Mouse (Mus musculus) MEL (cell line): ENCODE results near the gene Orm3. TPM values are rescaled to one million over a fixed set of nuclear protein-coding genes. Genes with fewer than 3 reads are reported as not detected.

Experiments
- DNase-seq: peaks from one replicate; pipeline ENCODE4 v3.0.0; 2011; ENCODE audit warnings: low read depth, low spot score
- H3K27ac ChIP-seq: 2 replicates; pipeline ENCODE4 v1.5.1; 2012; ENCODE audit warnings: low read depth, mild to moderate bottlenecking, control low read depth, low read length, moderate library complexity; ENCODE audit not compliant: control insufficient read depth
- H3K27me3 ChIP-seq, 2 experiments: fragments of 150-350 bp in 1 of 2; sonication (generic) in 1 of 2; 2 replicates each; pipeline ENCODE4 v1.6.1; 2012; ENCODE audit warnings: low read length in 2 of 2, mild to moderate bottlenecking in 2 of 2, improper control_type of control experiment in 1 of 2, moderate library complexity in 1 of 2; ENCODE audit not compliant: insufficient read depth in 2 of 2, control insufficient read depth in 1 of 2
- H3K36me3 ChIP-seq, 2 experiments: 2 replicates each; pipeline ENCODE4 v1.6.1; 2012 to 2014; ENCODE audit warnings: low read length in 2 of 2, improper control_type of control experiment in 1 of 2, inconsistent platforms in 1 of 2, mild to moderate bottlenecking in 1 of 2; ENCODE audit not compliant: insufficient read depth in 2 of 2, control insufficient read depth in 1 of 2
- H3K4me1 ChIP-seq, 2 experiments: fragments of 150-350 bp in 1 of 2; sonication (generic) in 1 of 2; 2 replicates each; pipeline ENCODE4 v1.6.1; 2012; ENCODE audit warnings: low read length in 2 of 2, improper control_type of control experiment in 1 of 2, mild to moderate bottlenecking in 1 of 2; ENCODE audit not compliant: insufficient read depth in 2 of 2, control insufficient read depth in 1 of 2
- H3K4me3 ChIP-seq, 2 experiments: fragments of 150-350 bp in 1 of 2; sonication (generic) in 1 of 2; 2 replicates each; pipeline ENCODE4 v1.5.1; 2012; ENCODE audit warnings: low read depth in 2 of 2, low read length in 2 of 2, mild to moderate bottlenecking in 2 of 2, moderate library complexity in 2 of 2, control low read depth in 1 of 2, improper control_type of control experiment in 1 of 2; ENCODE audit not compliant: control insufficient read depth in 1 of 2, insufficient read depth in 1 of 2
- H3K79me2 ChIP-seq: 2 replicates; pipeline ENCODE4 v1.6.1; 2012; ENCODE audit warnings: mild to moderate bottlenecking, low read length, moderate library complexity; ENCODE audit not compliant: control insufficient read depth, poor library complexity, insufficient read depth
- H3K9ac ChIP-seq: 2 replicates; pipeline ENCODE4 v1.6.1; 2012; ENCODE audit warnings: low read depth, mild to moderate bottlenecking, control low read depth, low read length, moderate library complexity; ENCODE audit not compliant: control insufficient read depth, poor library complexity, severe bottlenecking
- H3K9me3 ChIP-seq: fragments of 150-350 bp; sonication (generic); replicated peaks from 2 replicates; pipeline ENCODE4 v1.6.1; 2012; ENCODE audit warnings: mild to moderate bottlenecking, low read length, improper control_type of control experiment, moderate library complexity; ENCODE audit not compliant: insufficient read depth
- CHD1 ChIP-seq: IDR thresholded peaks from 2 replicates; pipeline ENCODE4 v1.6.1; 2012; ENCODE audit warnings: low read depth, mild to moderate bottlenecking, inconsistent platforms, low read length, improper control_type of control experiment
- CHD2 ChIP-seq: IDR thresholded peaks from 2 replicates; pipeline ENCODE4 v1.6.1; 2011; ENCODE audit warnings: low read length, improper control_type of control experiment
- E2F4 ChIP-seq: IDR thresholded peaks from 2 replicates; pipeline ENCODE4 v1.6.1; 2011; ENCODE audit warnings: low read depth, low read length, improper control_type of control experiment, borderline replicate concordance
- ELF1 ChIP-seq: IDR thresholded peaks from 2 replicates; pipeline ENCODE4 v1.6.1; 2014; ENCODE audit warnings: low read depth, mild to moderate bottlenecking, inconsistent platforms, low read length, improper control_type of control experiment, moderate library complexity
- ETS1 ChIP-seq: IDR thresholded peaks from 2 replicates; pipeline ENCODE4 v1.6.1; 2012; ENCODE audit warnings: low read depth, mild to moderate bottlenecking, inconsistent platforms, low read length, improper control_type of control experiment, moderate library complexity
- GATA1 ChIP-seq: IDR thresholded peaks from 2 replicates; pipeline ENCODE4 v1.6.1; 2011; ENCODE audit warnings: low read depth, low read length, improper control_type of control experiment
- JUND ChIP-seq: IDR thresholded peaks from 2 replicates; pipeline ENCODE4 v1.6.1; 2011; ENCODE audit warnings: low read depth, mild to moderate bottlenecking, improper control_type of control experiment, low read length
- KAT2A ChIP-seq: conservative IDR thresholded peaks from 2 replicates; pipeline ENCODE4 v1.6.1; 2012; ENCODE audit warnings: low read depth, low read length, improper control_type of control experiment, inconsistent platforms
- MAX ChIP-seq: IDR thresholded peaks from 2 replicates; pipeline ENCODE4 v1.6.1; 2011; ENCODE audit warnings: low read length, improper control_type of control experiment
- MEF2A ChIP-seq: IDR thresholded peaks from 2 replicates; pipeline ENCODE4 v1.6.1; 2014; ENCODE audit warnings: low read depth, mild to moderate bottlenecking, inconsistent platforms, low read length, improper control_type of control experiment; ENCODE audit not compliant: poor library complexity, insufficient replicate concordance, severe bottlenecking; ENCODE audit errors: extremely low read depth
- MYB ChIP-seq: IDR thresholded peaks from 2 replicates; pipeline ENCODE4 v1.6.1; 2011; ENCODE audit warnings: mild to moderate bottlenecking, low read depth, low read length, improper control_type of control experiment
- MYC ChIP-seq: IDR thresholded peaks from 2 replicates; pipeline ENCODE4 v1.6.1; 2011; ENCODE audit warnings: low read depth, mild to moderate bottlenecking, low read length, improper control_type of control experiment, moderate library complexity
- NELFE ChIP-seq: IDR thresholded peaks from 2 replicates; pipeline ENCODE4 v1.6.1; 2011; ENCODE audit warnings: low read depth, low read length, improper control_type of control experiment
- POLR2AphosphoS2 ChIP-seq: IDR thresholded peaks from 2 replicates; pipeline ENCODE4 v1.6.1; 2011; ENCODE audit warnings: low read length, improper control_type of control experiment
- POLR2AphosphoS5 ChIP-seq: IDR thresholded peaks from 2 replicates; pipeline ENCODE4 v1.6.1; 2012; ENCODE audit warnings: low read depth, borderline replicate concordance, mild to moderate bottlenecking, inconsistent platforms, low read length, moderate library complexity, mixed read lengths
- RAD21 ChIP-seq: IDR thresholded peaks from 2 replicates; pipeline ENCODE4 v1.6.1; 2011; ENCODE audit warnings: mild to moderate bottlenecking, low read depth, low read length, improper control_type of control experiment
- SIN3A ChIP-seq: IDR thresholded peaks from 2 replicates; pipeline ENCODE4 v1.6.1; 2012; ENCODE audit warnings: low read length, improper control_type of control experiment, inconsistent platforms
- SMC3 ChIP-seq: IDR thresholded peaks from 2 replicates; pipeline ENCODE4 v1.6.1; 2011; ENCODE audit warnings: low read depth, low read length, improper control_type of control experiment
- TAL1 ChIP-seq: IDR thresholded peaks from 2 replicates; pipeline ENCODE4 v1.6.1; 2012; ENCODE audit warnings: mild to moderate bottlenecking, inconsistent platforms, low read length, moderate library complexity, mixed read lengths
- USF1 ChIP-seq: IDR thresholded peaks from 2 replicates; pipeline ENCODE4 v1.6.1; 2014; ENCODE audit warnings: low read depth, mild to moderate bottlenecking, inconsistent platforms, low read length, improper control_type of control experiment, moderate library complexity
- USF2 ChIP-seq, 2 experiments: IDR thresholded peaks; 2 replicates each; pipeline ENCODE4 v1.6.1; 2011 to 2012; ENCODE audit warnings: improper control_type of control experiment in 2 of 2, low read length in 2 of 2, borderline replicate concordance in 1 of 2, inconsistent platforms in 1 of 2, low read depth in 1 of 2, mild to moderate bottlenecking in 1 of 2; ENCODE audit not compliant: insufficient read depth in 1 of 2
- ZC3H11A ChIP-seq: IDR thresholded peaks from 2 replicates; pipeline ENCODE4 v1.6.1; 2012; ENCODE audit warnings: low read depth, mild to moderate bottlenecking, inconsistent platforms, low read length, improper control_type of control experiment
- ZKSCAN1 ChIP-seq: IDR thresholded peaks from 2 replicates; pipeline ENCODE4 v1.6.1; 2012; ENCODE audit warnings: low read depth, mild to moderate bottlenecking, inconsistent platforms, low read length, improper control_type of control experiment, moderate library complexity
- ZMIZ1 ChIP-seq: IDR thresholded peaks from 2 replicates; pipeline ENCODE4 v1.6.1; 2012; ENCODE audit warnings: low read depth, mild to moderate bottlenecking, inconsistent platforms, low read length, improper control_type of control experiment, moderate library complexity
- ZNF384 ChIP-seq: IDR thresholded peaks from 2 replicates; pipeline ENCODE4 v1.6.1; 2012; ENCODE audit warnings: low read depth, mild to moderate bottlenecking, inconsistent platforms, low read length, improper control_type of control experiment
- polyA plus RNA-seq, 2 experiments: library from polyadenylated mRNA; stranded (reverse) in 1 of 2; unstranded in 1 of 2; fragments of >175 nt in 1 of 2; fragments of >200 nt in 1 of 2; gene quantifications; 2 replicates each; pipeline versions ENCODE4 v1.2.1 to v1.2.4; 2012; ENCODE audit warnings: low replicate concordance in 2 of 2, low read depth in 1 of 2; ENCODE audit not compliant: insufficient read length in 2 of 2, insufficient read depth in 1 of 2, missing spikeins in 1 of 2
- total RNA-seq: library from RNA; depleted of rRNA; stranded (reverse); fragments of 300-350 nt; gene quantifications from 2 replicates; pipeline ENCODE4 v1.2.3, GENCODE M21; 2012

Orm3 gene
- total and polyA plus RNA-seq, 3 experiments, result not detected

DNA sequence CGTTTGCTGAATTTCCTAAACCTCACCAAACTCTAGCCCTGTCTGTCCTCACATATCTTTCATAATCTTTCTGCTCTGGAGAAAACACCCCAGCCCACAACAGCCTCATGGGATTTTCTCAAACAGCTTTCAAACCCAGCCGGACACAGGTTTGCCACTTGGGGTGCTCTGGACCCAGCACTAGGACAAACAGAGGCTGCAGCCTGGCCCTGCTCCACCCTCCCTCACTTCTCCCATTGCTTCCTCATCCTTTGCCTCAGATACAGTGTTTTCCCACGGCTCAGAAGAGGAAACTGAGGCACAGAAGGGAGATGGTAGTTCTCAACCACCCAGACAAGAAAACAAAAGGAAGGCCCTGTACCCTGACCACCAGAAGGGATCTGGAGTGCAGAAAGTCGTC lies 49.7 kb downstream of the Orm3 start:
- Histone ChIP-seq H3K4me1 (peaks cover 14 to 68% of the 10 kb centered on the region in 2 experiments), H3K36me3 (peaks cover 0 to 44% of the 10 kb centered on the region in 2 experiments; a peak in 2 of 4 replicates)

DNA sequence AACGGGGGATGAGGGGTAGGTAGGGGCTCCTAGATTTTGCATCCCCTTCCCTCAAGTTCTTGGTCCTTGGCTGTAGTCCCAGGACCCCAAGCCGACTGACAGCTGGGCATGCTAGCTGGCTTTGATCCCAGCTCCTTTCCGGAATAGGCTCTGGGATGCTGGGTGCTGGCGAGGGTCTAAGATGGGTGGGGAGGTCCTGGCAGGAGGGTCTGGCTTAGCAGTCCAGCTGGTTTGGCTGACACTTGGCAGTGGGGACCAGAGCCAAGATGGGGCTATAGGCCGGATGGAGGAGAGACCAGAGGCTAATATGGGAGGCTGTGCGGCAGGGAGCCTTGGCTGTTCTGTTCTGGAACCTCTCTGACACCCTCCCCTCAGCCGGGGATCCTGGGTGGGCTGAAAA lies 52.3 kb downstream of the Orm3 start:
- TF ChIP-seq E2F4 (no peak), CHD2 (no peak), KAT2A (no peak), POLR2AphosphoS2 (no peak), SIN3A (no peak)
- H3K79me2 ChIP-seq, result peaks cover 6% of the 10 kb centered on the region; the same call in 1 of the 2 replicates
- H3K4me3 ChIP-seq, result peak overlapping the region; percentile 58 to 90
- peak overlapping the region; percentile 86 for H3K9ac ChIP-seq
- no peaks in the 10 kb centered on the region for H3K9me3 ChIP-seq
- DNase-seq, result no peak
- peak overlapping the region; percentile 93; the same call in 1 of the 2 replicates for H3K27ac ChIP-seq
- peaks cover 12 to 53% of the 10 kb centered on the region in 2 experiments for H3K4me1 ChIP-seq
- no peaks in the 10 kb centered on the region for H3K27me3 ChIP-seq
- H3K36me3 ChIP-seq, result peaks cover 0 to 30% of the 10 kb centered on the region in 2 experiments; a peak in 2 of 4 replicates

More for the DNA sequence above, 49.7 kb downstream of the Orm3 start:
- Histone ChIP-seq H3K79me2 (peaks cover 6% of the 10 kb centered on the region; the same call in 1 of the 2 replicates), H3K27me3 (no peaks in the 10 kb centered on the region), H3K27ac (peak overlapping the region; percentile 65), H3K9ac (peak overlapping the region; percentile 48), H3K4me3 (no peak overlapping the region), H3K9me3 (no peaks in the 10 kb centered on the region)
- DNase-seq, result peak; percentile 24
- TF ChIP-seq GATA1 (no peak), ELF1 (no peak), MAX (no peak), TAL1 (no peak), POLR2AphosphoS2 (no peak)

DNA sequence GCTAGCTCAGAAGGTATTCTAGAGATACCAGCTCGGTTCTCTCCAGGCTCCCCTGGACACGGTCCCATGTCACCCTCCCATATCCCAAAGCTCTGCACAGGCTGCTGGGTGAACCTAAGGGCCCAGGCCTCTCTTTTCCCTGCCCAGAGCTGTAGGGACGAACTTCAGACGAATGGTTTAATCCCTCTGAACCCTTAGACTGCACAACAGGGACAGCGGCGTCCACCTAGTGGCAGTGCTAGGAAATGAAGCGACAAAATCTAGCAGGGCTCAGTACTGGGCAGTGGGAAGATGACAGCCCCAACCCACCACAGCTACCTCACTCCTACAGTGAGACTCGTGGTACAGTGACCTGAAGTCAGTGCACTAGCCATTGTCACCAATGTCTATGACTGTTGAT lies 52.7 kb downstream of the Orm3 start:
- peak overlapping the region; percentile 93 for H3K27ac ChIP-seq
- H3K4me3 ChIP-seq, result peak overlapping the region; percentile 58 to 90
- H3K79me2 ChIP-seq, result peaks cover 6% of the 10 kb centered on the region; the same call in 1 of the 2 replicates
- no peaks in the 10 kb centered on the region for H3K27me3 ChIP-seq
- peak; percentile 83 for DNase-seq
- no peaks in the 10 kb centered on the region for H3K9me3 ChIP-seq
- peak overlapping the region; percentile 86 for H3K9ac ChIP-seq
- H3K4me1 ChIP-seq, result peaks cover 12 to 53% of the 10 kb centered on the region in 2 experiments
- peaks cover 0 to 30% of the 10 kb centered on the region in 2 experiments; a peak in 2 of 4 replicates for H3K36me3 ChIP-seq
- TF ChIP-seq POLR2AphosphoS2, result no peak
- no peak for TF ChIP-seq KAT2A
- TF ChIP-seq JUND, result no peak
- no peak for TF ChIP-seq ZNF384
- no peak for TF ChIP-seq USF1
- peak; percentile 70 for TF ChIP-seq SMC3
- peak; percentile 60 for TF ChIP-seq RAD21
- no peak for TF ChIP-seq MYC
- TF ChIP-seq ZKSCAN1, result no peak
- peak; percentile 38 for TF ChIP-seq SIN3A
- no peak for TF ChIP-seq POLR2AphosphoS5
- no peak for TF ChIP-seq CHD1
- no peak for TF ChIP-seq ZMIZ1
- TF ChIP-seq MAX, result no peak
- TF ChIP-seq MEF2A, result no peak
- TF ChIP-seq TAL1, result no peak
- TF ChIP-seq MYB, result no peak
- no peak for TF ChIP-seq ETS1
- TF ChIP-seq NELFE, result no peak
- TF ChIP-seq ZC3H11A, result peak; percentile 49
- TF ChIP-seq CHD2, result no peak
- TF ChIP-seq USF2 (IDR thresholded peaks at IDR 0.05; ENCODE audit: borderline replicate concordance in 1 of 2, insufficient read depth in 1 of 2, low read depth in 1 of 2, low read length in 2 of 2), result no peak
